Mouse (Mus musculus): Measurements from ENCODE around the gene 6030408B16Rik.

6030408B16Rik gene

DNA sequence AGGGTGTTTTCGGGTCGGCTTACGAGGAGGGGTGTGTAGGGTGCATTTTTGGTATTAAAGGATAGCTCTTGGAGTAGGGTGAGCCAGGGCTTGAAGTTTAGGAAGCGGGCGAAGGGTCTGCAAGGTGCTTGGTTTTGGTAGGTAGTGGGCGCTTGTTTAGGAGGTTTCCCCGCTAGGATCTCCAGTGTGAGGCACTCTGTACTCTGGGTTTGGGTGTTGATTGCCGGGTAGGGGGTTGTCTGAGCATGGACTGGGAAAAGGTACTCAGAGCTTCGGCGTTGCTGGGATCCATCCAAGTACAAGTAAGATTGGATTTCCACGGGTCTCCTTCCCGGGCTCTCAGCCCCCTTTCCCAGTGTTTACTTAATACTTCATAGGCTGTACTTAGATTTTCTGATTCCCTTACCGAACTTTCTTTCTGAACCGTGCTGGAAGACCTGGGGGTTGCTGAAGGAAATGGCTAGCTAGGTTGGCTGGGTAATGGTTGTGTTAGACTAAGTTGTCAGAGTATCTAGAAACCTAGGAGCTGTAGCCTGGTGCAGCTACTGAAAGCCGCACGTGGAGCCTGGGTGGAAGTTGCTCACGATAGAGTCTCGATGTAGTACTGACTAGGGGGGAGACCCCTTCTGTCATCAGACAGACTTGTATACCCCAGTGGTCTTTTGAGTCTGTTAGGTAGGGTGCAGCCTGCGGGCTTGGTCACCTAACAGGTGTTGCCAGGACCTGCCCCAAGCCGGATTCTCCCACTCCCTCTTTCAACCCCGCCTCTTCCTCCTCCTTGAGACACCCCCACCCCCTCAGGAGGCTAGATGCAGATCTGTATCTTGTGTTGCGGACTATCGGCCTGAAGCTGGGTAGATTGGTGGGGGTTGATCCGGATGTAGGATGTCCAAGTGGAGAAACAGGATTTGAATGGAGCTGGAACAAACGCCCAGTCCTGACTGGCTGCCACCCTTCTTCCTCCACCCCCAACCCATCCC is 25.7 kb upstream of the 6030408B16Rik start:
- no peak for DNase-seq (ENCODE audit: low read depth, low spot score)

DNA sequence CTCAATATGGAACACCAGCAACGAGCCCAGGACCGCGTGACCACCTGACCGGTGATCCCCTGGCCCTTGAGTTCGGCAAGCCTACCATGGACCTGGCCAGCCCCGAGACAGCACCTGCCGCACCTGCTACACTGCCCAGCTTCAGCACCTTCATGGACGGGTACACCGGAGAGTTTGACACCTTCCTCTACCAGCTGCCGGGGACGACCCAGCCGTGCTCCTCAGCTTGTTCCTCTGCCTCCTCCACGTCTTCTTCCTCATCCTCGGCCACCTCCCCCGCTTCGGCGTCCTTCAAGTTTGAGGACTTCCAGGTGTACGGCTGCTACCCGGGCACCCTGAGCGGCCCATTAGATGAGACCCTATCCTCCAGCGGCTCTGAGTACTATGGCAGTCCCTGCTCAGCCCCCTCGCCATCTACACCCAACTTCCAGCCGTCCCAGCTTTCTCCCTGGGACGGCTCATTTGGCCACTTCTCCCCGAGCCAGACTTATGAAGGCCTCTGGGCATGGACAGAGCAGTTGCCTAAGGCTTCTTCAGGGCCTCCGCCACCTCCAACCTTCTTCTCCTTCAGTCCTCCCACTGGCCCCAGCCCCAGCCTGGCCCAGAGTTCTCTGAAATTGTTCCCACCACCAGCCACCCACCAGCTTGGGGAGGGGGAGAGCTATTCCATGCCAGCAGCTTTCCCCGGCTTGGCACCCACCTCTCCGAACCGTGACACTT is 22.8 kb upstream of the 6030408B16Rik start:
- DNase-seq (ENCODE audit: low read depth, low spot score) = no peak

DNA sequence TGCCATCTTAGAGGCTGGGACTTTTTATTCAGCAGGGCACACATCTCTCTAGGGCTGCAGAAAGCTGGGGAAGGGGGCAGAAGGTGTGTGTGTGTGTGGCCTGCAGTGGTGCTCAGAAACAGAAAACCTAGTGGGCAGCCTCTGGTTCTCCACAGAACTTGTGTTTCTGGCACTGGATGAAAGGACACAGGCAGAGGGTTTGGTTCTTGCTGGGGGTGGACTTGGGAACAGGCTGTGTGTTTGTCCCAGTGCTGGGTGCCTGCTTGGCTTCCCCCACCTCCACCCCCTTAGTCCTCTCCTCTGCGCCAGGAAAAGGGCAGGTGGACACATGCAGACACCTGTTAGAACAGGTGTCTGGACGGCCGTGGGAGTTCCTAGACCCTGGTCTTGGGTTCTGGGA is 21.9 kb upstream of the 6030408B16Rik start:
- no peak for DNase-seq (ENCODE audit: low read depth, low spot score)

DNA sequence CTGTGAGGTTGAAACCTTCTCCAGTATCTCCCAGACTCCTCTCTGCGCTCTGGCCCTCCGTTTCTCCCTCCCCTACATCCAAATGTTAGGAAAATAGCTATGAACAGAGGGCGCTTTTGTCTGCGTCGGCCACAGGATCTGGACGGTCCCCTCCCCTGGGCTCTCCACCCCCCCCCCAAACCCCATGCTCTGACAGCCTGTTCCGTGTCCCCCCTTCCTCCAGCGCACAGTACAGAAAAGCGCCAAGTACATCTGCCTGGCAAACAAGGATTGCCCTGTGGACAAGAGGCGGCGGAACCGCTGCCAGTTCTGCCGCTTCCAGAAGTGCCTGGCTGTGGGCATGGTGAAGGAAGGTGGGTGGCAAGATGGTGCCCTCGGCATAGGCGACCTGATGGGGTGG is 21.5 kb upstream of the 6030408B16Rik start:
- no peak for DNase-seq (ENCODE audit: low read depth, low spot score)

- no peak for DNase-seq (ENCODE audit: low read depth, low spot score)
Measured at GRCm38 (mm10) chr15:101274380-101274779, 18.6 kb upstream of the 6030408B16Rik start.

DNA sequence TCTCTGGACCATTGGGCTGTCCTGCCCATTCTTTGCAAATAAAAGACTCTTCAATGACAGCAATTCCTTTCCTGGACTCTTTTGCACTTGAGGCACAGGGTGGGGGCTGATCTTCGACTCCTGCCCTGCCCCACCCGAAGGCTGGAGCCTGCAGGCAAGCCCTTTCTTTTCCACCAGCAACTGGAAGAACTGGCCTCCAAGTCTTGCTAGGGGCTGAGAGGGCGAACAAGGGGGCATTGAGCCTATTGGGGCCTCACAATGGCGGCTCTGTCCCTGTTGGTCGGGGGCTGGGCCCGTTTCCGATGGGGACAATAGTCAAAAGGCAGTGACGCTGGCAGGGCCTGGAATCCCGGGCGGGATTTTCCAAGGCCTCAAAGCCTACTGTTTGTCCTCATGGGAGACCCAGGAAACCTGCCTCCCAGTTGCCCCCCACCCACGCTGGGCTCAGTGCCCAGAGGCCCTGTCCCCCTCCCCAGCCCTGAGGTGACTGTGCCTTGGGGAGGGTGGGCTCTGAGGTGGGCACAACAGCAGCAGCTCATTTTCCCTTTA is 15.6 kb upstream of the 6030408B16Rik start:
- DNase-seq (ENCODE audit: low read depth, low spot score) = no peak

- DNase-seq (ENCODE audit: low read depth, low spot score) = no peak
Measured at GRCm38 (mm10) chr15:101278589-101278988, 14.4 kb upstream of the 6030408B16Rik start.

DNA sequence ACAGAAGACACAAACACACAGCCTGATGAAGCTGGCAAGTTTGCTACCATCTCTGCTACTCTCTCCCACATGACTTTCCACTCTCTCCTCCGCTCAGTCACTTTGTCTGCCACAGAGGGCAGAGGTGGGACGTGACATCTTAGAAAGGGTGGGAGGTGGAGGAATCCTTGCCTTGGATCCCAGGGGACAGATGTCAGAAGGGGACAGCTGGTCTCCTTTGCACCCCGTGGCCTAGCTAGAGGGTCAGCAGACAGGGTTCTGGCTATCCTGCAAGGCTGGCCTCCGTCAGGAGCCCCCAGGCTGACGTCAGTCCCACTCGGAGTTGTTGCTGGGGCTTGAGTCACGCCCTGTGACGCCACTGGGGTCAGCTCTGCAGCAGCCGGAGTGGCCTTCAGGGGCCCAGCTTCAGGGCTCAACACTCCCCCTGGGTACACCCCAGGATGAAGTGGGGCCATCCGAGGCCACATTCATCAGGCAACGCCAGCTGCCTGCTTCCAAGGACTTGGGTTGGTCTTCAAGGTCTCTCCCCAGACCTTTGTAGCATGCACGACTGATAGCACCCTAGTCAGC is 13.5 kb upstream of the 6030408B16Rik start:
- no peak for DNase-seq (ENCODE audit: low read depth, low spot score)

DNA sequence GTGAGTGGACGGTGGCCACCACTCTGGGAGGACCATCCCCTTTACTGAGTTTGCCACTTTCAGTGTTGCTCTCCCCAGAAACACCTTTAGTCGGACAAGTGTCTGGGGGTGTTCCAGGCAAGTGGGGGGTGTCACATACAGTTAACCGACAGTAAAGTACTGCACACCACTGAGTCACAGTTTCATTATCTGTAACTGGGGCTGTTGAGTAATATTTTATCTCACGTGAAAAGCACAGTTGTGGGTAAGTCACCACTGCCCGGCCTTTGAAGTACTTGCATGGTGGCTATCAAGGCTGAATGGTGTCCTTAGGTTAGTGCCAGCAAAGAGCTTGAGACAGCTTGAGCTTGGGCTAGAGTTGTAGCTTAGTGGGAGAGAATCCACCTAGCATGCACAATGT is 10.5 kb upstream of the 6030408B16Rik start:
- no peak for DNase-seq (ENCODE audit: low read depth, low spot score)

GRCm38 (mm10) chr15:101283183-101283910 is 9.7 kb upstream of the 6030408B16Rik start:
- DNase-seq (ENCODE audit: low read depth, low spot score) = peak; percentile 47

DNA sequence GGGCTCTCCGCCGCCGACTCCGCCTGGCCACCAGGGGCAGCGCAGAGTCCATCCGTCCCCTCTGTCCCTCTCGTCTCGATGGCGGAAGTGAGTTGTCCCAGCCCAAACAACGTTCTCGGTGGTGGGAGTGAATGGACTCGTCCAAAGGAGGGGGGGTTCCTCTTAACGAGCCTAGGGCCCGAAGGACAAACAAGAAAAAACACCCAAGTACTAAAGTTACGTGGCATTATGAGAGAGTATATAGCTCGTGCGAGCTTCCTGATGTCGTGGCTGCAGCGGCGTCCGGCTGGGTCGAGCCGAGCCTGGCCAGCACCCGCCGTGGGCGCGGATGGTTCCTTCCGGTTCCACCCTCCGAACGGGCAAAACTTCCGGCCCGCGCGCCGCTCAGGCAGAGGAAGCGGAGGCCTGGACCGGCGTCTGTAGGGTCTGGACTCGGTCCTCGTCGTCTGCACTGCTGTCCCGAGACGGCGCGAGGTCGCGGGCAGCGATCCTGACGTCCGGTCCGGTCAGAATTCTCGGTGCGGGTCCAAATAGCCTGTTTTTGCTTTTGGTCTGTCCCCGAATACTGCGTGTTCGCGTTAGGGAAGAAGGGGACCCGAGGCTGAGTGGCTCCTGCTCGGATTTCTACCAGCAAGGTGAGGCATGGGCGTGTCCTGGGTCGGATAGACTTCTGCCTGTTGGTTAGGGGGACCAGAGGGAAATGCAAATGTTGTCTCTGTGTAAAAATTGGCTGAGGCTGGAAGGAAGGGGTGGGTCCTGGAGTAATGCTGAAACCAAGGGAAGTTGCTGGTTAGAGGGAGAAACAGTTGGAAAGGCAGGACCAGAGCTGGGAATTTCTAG is 8.9 kb upstream of the 6030408B16Rik start, which contains the start of gene Atg101:
Atg101 (plus strand) TSS at position 362 of the 840 bp plus-strand sequence.
- peak; percentile 86 for DNase-seq (ENCODE audit: low read depth, low spot score)

GRCm38 (mm10) chr15:101286129-101286770 is 6.8 kb upstream of the 6030408B16Rik start:
- DNase-seq (ENCODE audit: low read depth, low spot score) = no peak

- DNase-seq (ENCODE audit: low read depth, low spot score) = no peak
Measured at GRCm38 (mm10) chr15:101287361-101287760, 5.7 kb upstream of the 6030408B16Rik start.

- DNase-seq (ENCODE audit: low read depth, low spot score) = no peak
Measured at GRCm38 (mm10) chr15:101290354-101290753, 2.7 kb upstream of the 6030408B16Rik start.

DNA sequence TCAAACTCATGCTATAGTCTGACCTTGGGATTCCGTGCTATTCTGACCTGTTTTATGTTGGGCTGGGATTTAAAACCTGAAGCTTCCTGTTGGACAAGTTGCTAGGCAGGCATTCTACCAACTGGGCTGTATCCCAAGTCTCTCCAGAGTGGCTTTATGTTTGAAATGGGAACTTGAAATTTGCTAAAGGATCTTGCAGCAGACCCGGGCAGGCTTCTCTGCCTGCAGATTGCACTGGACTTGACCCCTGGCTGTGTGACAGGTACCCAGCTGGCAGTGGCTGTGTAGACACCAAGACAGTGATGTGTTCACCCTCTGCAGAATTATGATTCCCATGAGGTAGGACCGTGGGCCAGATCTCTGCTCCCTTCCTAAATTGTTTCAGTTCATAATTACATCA is 1.0 kb upstream of the 6030408B16Rik start:
- DNase-seq (ENCODE audit: low read depth, low spot score) = no peak

- DNase-seq (ENCODE audit: low read depth, low spot score) = no peak
Measured at GRCm38 (mm10) chr15:101294028-101294894, 1.2 kb downstream of the 6030408B16Rik start.

DNA sequence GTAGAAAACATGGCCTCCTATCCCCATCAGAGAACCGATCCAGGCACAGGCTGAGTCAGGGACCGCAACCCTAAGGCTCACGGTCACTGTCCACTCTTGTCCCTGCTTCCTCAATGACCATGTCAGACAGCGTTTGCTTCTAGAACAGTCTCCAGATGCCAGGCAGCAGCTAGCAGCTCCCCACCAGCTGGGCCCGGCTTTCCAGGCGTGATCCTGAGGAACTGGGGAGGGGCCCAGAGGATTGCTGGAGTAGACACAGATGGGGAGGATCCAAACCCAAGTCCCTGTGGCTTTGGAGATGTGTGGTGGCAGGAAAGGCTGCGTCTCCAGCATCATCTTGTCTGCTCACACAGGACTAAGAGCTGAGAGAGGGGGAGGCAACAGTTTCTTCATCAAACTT is 2.1 kb downstream of the 6030408B16Rik start:
- no peak for DNase-seq (ENCODE audit: low read depth, low spot score)

DNA sequence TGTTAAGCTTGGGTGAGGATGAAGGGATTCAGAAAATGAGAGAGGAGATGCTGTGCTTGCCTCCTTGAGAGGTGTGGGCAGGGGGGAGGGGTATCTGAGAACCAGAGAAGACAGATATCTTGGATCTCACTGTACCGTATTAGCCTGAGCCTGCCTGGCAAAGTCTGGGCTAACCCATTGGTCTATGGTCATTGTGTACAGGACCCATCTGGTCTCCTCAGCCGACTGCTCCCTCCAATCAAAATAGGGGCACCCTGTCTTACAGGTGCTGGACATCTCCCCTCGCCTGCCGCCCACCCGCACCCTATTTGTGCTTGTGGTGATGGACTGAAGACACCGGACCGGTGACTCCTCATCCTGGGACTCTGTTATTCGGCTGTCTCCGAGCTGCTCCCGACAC is 2.6 kb downstream of the 6030408B16Rik start:
- DNase-seq (ENCODE audit: low read depth, low spot score) = no peak

DNA sequence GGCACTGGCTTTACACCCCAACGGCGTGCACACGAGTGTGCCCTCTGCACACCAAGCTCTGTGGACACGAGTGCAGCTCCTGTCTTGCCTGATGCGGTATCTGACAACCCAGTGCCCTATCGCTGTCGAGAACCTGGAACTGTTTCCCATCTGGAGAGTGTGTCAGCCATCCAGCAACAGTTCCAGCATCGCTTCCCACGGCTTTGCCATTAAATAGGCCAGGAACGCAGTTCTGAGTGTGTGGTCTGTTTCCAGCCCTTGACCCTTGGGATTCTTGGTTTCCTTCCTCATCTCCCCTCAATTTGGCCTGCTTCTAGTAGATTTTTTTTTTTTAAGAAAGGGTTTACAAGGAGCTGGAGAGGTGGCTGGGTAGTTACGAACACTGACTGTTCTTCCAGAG is 3.1 kb downstream of the 6030408B16Rik start:
- DNase-seq (ENCODE audit: low read depth, low spot score) = no peak

All from c-Kit-negative CD71-positive TER-119-positive erythroid progenitor cells, embryonic 14.5 days (primary cell).